In the genomic region with DNA sequence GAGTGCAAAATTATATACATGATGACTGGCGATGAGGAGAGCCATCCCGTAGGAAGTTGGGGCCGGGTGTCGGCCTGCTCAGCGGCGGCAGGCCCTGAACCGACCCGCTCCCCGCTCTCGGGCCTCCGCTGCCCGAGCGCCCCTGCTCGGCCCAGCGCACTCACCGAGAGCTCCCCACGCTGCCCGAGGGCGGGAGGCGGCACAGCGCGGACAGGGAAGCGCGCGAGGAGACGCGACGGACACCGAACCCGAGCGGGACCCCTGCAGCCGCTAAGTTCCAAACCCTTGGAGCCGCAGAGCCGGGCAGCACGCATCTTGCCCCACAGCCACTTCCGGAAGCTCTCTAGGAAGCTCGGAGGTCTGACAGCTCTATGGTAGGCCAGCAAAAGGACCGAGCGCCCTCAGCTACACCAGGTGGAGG, we compare ENCODE assay signal across 8 mouse cellular contexts. TPM values are rescaled to one million over a fixed set of nuclear protein-coding genes. Genes with fewer than 3 reads are reported as not detected.
DNase-seq lines count a peak whose midpoint lies in the region; ATAC-seq lines count a peak whose summit lies in the region.

Zkscan8 (minus strand) TSS at position 340 of the 421 bp plus-strand sequence.

- DNase-seq in adipocyte (ENCODE audit: low spot score): peak; percentile 87
- DNase-seq in embryo, embryonic 10 days (ENCODE audit: low spot score): peak; percentile 87
- peak; percentile 76 for DNase-seq in gastrocnemius, postnatal 10 days
- peak; percentile 80 to 87 for DNase-seq in left cerebral cortex, postnatal 10 days (ENCODE audit: extremely low spot score in 1 of 2, low spot score in 2 of 2)
- peak; percentile 87 for DNase-seq in right cerebral cortex, postnatal 25 days
- DNase-seq in urinary bladder, postnatal 4 days (ENCODE audit: low spot score in 2 of 2): peak; percentile 76 to 82

- intact Hi-C loops in left cerebral cortex, postnatal 10 days (cut with DNase I): no loop called here

- ATAC-seq in inflammation-experienced regulatory T-cells, adult 6 months: peak; percentile 99
- peak; percentile 100 for ATAC-seq in megakaryocyte-erythroid progenitor cell, adult 5-6 weeks (replicated peaks; ENCODE audit: low FRiP score, low TSS enrichment, poor library complexity, severe bottlenecking)

RNA-seq across cellular contexts. Expression of gene Zkscan8, which starts in this region (rescaled TPM):
- total RNA-seq in gastrocnemius, postnatal 10 days (2021): 10 to 100 TPM in 1 of 2 experiments, 1 to 10 TPM in 1; 8.0 to 11.4 TPM
- polyA plus RNA-seq in inflammation-experienced regulatory T-cells, adult 6 months (2017; shearing (Covaris generic)): 1 to 10 TPM; 5.8 to 8.7 (median 5.9) TPM
- 10 to 100 TPM; 10.6 to 13.6 TPM for total RNA-seq in left cerebral cortex, postnatal 10 days (2021)
- 14.6 and 23.6 TPM in 2 replicates for total RNA-seq in megakaryocyte-erythroid progenitor cell, adult 5-6 weeks (2014; fragmentation: Nextera tagmentation)
- 12.3 and 15.4 TPM in 2 replicates for total RNA-seq in megakaryocyte-erythroid progenitor cell, adult 5-6 weeks (2017)

Comparison
In these comparisons a context has a peak if more than half of its experiments do, and no peak if none do; other contexts are left out.
1. Peak in every context shown above with its lines: DNase-seq and ATAC-seq.